Mouse (Mus musculus): ENCODE results near the gene Nemp1.
"Not testable (repeated sequence)": the region's sequence is repeated elsewhere in the genome, so short reads cannot be mapped to it uniquely, and the experiment has no call there.

Nemp1 gene

GRCm38 (mm10) chr10:127643553-127644238 lies 23.0 kb upstream of the Nemp1 start:
- in situ Hi-C loops (cut with MseI, MboI) = loop anchor here in 1 of 2 experiments (5.0 kb wide), 1 partner anchor 89 kb away; no protein-coding TSS in a partner anchor

GRCm38 (mm10) chr10:127645791-127646190 lies 20.9 kb upstream of the Nemp1 start:
- in situ Hi-C loops (cut with MseI, MboI) = no loop called here

- in situ Hi-C loops (cut with MseI, MboI) = no loop called here
These were observed 13.6 kb upstream of the Nemp1 start for GRCm38 (mm10) chr10:127652906-127653638.

GRCm38 (mm10) chr10:127654970-127655579 lies 11.6 kb upstream of the Nemp1 start:
- in situ Hi-C loops (cut with MseI, MboI) = no loop called here

- in situ Hi-C loops (cut with MseI, MboI) = not testable (repeated sequence)
These were observed 9.1 kb upstream of the Nemp1 start for GRCm38 (mm10) chr10:127657617-127658016.

- in situ Hi-C loops (cut with MseI, MboI) = no loop called here
These were observed 8.6 kb upstream of the Nemp1 start for GRCm38 (mm10) chr10:127658076-127658475.

- in situ Hi-C loops (cut with MseI, MboI) = no loop called here
These were observed 7.2 kb upstream of the Nemp1 start for GRCm38 (mm10) chr10:127659551-127659950.

- in situ Hi-C loops (cut with MseI, MboI) = no loop called here
These were observed 5.3 kb upstream of the Nemp1 start for GRCm38 (mm10) chr10:127661291-127661914.

- in situ Hi-C loops (cut with MseI, MboI) = no loop called here
These were observed 4.6 kb upstream of the Nemp1 start for GRCm38 (mm10) chr10:127661915-127662663.

GRCm38 (mm10) chr10:127662666-127663253 lies 3.9 kb upstream of the Nemp1 start:
- in situ Hi-C loops (cut with MseI, MboI) = no loop called here

GRCm38 (mm10) chr10:127663590-127663989 lies 3.1 kb upstream of the Nemp1 start:
- in situ Hi-C loops (cut with MseI, MboI) = no loop called here

GRCm38 (mm10) chr10:127664166-127664565 lies 2.5 kb upstream of the Nemp1 start:
- in situ Hi-C loops (cut with MseI, MboI) = no loop called here

- in situ Hi-C loops (cut with MseI, MboI) = no loop called here
These were observed 1.8 kb upstream of the Nemp1 start for GRCm38 (mm10) chr10:127664891-127665290.

GRCm38 (mm10) chr10:127665366-127666181 lies 1.1 kb upstream of the Nemp1 start:
- in situ Hi-C loops (cut with MseI, MboI) = no loop called here

GRCm38 (mm10) chr10:127667269-127668092 lies 780 bp downstream of the Nemp1 start:
- in situ Hi-C loops (cut with MseI, MboI) = no loop called here

- in situ Hi-C loops (cut with MseI, MboI) = no loop called here
These were observed 1.7 kb downstream of the Nemp1 start, which contains the start of gene Nab2 for GRCm38 (mm10) chr10:127668093-127669050. Nab2 (minus strand) TSS chr10:127668568.

- in situ Hi-C loops (cut with MseI, MboI) = no loop called here
These were observed 2.5 kb downstream of the Nemp1 start for GRCm38 (mm10) chr10:127669170-127669569.

- in situ Hi-C loops (cut with MseI, MboI) = no loop called here
These were observed 3.5 kb downstream of the Nemp1 start for GRCm38 (mm10) chr10:127670185-127670584.

All from mouse trophoblast stem cell (cell line).